Mouse (Mus musculus): ENCODE results near the gene Rab6b.

DNA sequence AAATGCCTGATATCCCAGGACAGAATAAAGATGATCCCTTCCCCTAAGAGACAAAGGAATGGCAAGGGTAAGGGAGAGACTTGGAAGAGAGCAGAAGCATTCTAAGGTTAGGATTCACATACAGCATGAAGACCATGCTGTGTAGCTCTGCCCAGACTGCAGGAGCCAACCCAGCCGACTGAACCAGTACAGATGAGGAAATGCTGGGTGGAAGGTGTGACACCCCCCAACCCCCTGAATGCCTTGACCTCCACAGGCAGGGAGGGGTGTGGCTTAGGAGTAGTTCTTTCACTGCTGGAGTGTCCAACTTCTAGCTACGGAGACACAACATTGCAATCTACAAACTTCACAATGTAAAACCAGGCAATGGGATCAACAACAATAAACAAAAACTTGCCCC lies 1.7 kb upstream of the Rab6b start:
- TF ChIP-seq NRF1 (IDR thresholded peaks at IDR 0.05; ENCODE audit: low read depth, low read length): no peak
- no peak for TF ChIP-seq E2F4 (IDR thresholded peaks at IDR 0.05; ENCODE audit: insufficient replicate concordance, low read depth, low read length)
- no peak for TF ChIP-seq POLR2A (IDR thresholded peaks at IDR 0.05; ENCODE audit: low read depth, low read length)
- no peak for TF ChIP-seq ZNF384 (IDR thresholded peaks at IDR 0.05; ENCODE audit: low read depth, low read length)
- no peak for TF ChIP-seq ZKSCAN1 (IDR thresholded peaks at IDR 0.05; ENCODE audit: borderline replicate concordance, low read depth, low read length)
- no peak for TF ChIP-seq MYC (IDR thresholded peaks at IDR 0.05; ENCODE audit: low read depth, low read length)
- no peak for TF ChIP-seq MEF2A (IDR thresholded peaks at IDR 0.05; ENCODE audit: borderline replicate concordance, low read depth, low read length)
- TF ChIP-seq CTCF (conservative IDR thresholded peaks at IDR 0.05 in 1 of 2, IDR thresholded peaks at IDR 0.05 in 1 of 2; ENCODE audit: low read depth in 2 of 2, low read length in 2 of 2): no peak
- no peak for TF ChIP-seq MAX (IDR thresholded peaks at IDR 0.05; ENCODE audit: low read length)

Measured in CH12.LX (cell line).